In genomic region chr16:67698619-67699018, GRCm38 (mm10) we compare ENCODE assay signal across 15 mouse cellular contexts.
"Had no signal": no experiment of that assay in that cellular context is flagged by ENCODE, and none has a peak within 500 bp of the region (broad histone marks: within the 10 kb centered on the region; RNA-seq: fewer than 3 reads in every experiment).

No protein-coding gene starts in this region.

- ATAC-seq: liver, postnatal 0 days; midbrain, embryonic 13.5 days; midbrain, embryonic 15.5 days had no signal

- H3K9ac ChIP-seq: liver, embryonic 13.5 days; liver, embryonic 15.5 days; liver, postnatal 0 days; midbrain, embryonic 13.5 days; midbrain, embryonic 15.5 days; neural tube, embryonic 12.5 days had no signal

- H3K27ac ChIP-seq: liver, embryonic 13.5 days; liver, embryonic 15.5 days; macrophage; midbrain, embryonic 13.5 days; midbrain, embryonic 15.5 days; neural tube, embryonic 12.5 days had no signal

- H3K4me1 ChIP-seq: liver, embryonic 13.5 days; liver, embryonic 15.5 days; megakaryocyte, embryonic 14.5 days; midbrain, embryonic 13.5 days; midbrain, embryonic 15.5 days; neural tube, embryonic 12.5 days had no signal

- H3K4me3 ChIP-seq: liver, embryonic 13.5 days; liver, embryonic 15.5 days; megakaryocyte, embryonic 14.5 days; midbrain, embryonic 13.5 days; midbrain, embryonic 15.5 days; neural tube, embryonic 12.5 days had no signal

- H3K36me3 ChIP-seq: liver, embryonic 13.5 days; liver, embryonic 15.5 days; midbrain, embryonic 13.5 days; midbrain, embryonic 15.5 days; neural tube, embryonic 12.5 days had no signal

- H3K9me3 ChIP-seq: liver, embryonic 13.5 days; liver, embryonic 15.5 days; megakaryocyte, embryonic 14.5 days; midbrain, embryonic 13.5 days; midbrain, embryonic 15.5 days; neural tube, embryonic 12.5 days had no signal

- H3K27me3 ChIP-seq: liver, embryonic 13.5 days; liver, embryonic 15.5 days; megakaryocyte, embryonic 14.5 days; midbrain, embryonic 13.5 days; midbrain, embryonic 15.5 days; neural tube, embryonic 12.5 days had no signal

- H3K4me2 ChIP-seq: liver, embryonic 11.5 days; liver, embryonic 13.5 days; liver, embryonic 15.5 days; midbrain, embryonic 11.5 days; midbrain, embryonic 13.5 days; midbrain, embryonic 15.5 days; neural tube, embryonic 12.5 days had no signal

- DNase-seq: liver; liver, embryonic 13.5 days; liver, postnatal 0 days; right cerebral cortex, postnatal 14 days; thymus, adult 2 months; thymus, postnatal 25 days; thymus, postnatal 4 days had no signal
